Mouse (Mus musculus): ENCODE measurements around the gene Edn1. TPM values are rescaled to one million over a fixed set of nuclear protein-coding genes. Genes with fewer than 3 reads are reported as not detected.

The Edn1 gene
- polyA plus RNA-seq, 1 experiment = 3.1 TPM

GRCm38 (mm10) chr13:42346414-42346813 lies 45.1 kb downstream of the Edn1 start:
- H3K4me1 ChIP-seq (ENCODE audit: control insufficient read depth, insufficient read depth, insufficient read length, low read length) = no peaks in the 10 kb centered on the region
- no peak overlapping the region for H3K4me3 ChIP-seq (ENCODE audit: insufficient read depth, low read depth, low read length)

DNA sequence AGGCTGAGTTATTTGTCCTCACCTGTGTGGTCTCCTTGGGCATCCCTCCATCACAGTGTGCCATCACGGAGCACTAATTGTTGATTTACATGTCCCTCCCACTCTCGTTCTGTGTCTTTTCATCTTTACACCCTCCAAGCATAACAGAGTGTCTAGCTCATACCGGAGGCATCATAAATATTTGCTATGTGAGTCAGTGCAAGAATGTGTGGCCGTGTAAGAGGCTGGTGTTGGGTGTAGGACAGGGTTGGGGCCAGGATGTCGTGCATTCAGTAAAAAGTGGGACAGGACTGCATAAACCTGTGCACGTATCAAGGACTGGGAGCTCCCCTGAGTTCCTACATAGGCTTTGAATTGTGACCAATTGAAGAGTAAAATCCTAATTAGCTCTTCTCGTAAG lies 50.4 kb downstream of the Edn1 start:
- Histone ChIP-seq H3K27ac (replicated peaks; ENCODE audit: low read depth, low read length) (no peak overlapping the region), H3K4me3 (ENCODE audit: insufficient read depth, low read depth, low read length) (no peak overlapping the region)

More at GRCm38 (mm10) chr13:42346414-42346813, 45.1 kb downstream of the Edn1 start:
- H3K27ac ChIP-seq (replicated peaks; ENCODE audit: low read depth, low read length) = no peak overlapping the region

More for the DNA sequence above, 50.4 kb downstream of the Edn1 start:
- H3K4me1 ChIP-seq (ENCODE audit: control insufficient read depth, insufficient read depth, insufficient read length, low read length) = no peaks in the 10 kb centered on the region

Other genes starting within 250 kb of the Edn1 start
- gene Hivep1, start 249.5 kb upstream of the Edn1 start, polyA plus RNA-seq (2012; ENCODE audit: insufficient read depth, insufficient read length, missing spikeins) = 11.3 and 16.4 TPM in 2 replicates

All from brown adipose tissue, adult 24 weeks (tissue).